Mouse (Mus musculus): Measurements from ENCODE around the gene Wdr66.

Wdr66 gene

GRCm38 (mm10) chr5:123368869-123369488, 117.1 kb downstream of the Wdr66 start:
- peak; percentile 58 for DNase-seq

DNA sequence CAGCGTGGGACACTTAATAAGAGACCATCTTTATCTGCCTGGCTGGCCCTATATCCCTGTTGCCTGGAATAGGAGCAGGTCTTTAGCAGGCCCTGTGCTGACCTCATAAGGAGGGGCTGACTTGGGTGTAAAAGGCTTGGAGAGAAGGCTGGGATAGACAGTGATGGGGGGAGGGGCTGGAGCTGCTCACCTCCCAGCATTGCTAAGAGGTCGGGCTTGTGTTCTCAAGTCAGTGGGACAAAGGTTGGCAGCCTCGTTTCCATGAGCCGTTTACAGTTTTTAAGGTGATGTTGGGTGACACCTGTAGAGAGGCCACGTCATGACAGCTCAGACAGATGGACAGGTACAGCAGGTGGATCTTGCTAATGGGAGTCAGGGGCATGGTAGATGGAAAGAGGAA, 118.1 kb downstream of the Wdr66 start:
- DNase-seq = peak; percentile 31

- no peak for DNase-seq
Measured at GRCm38 (mm10) chr5:123375262-123375661, 123.4 kb downstream of the Wdr66 start.

- DNase-seq = peak; percentile 26
Measured at GRCm38 (mm10) chr5:123375793-123376452, 124.0 kb downstream of the Wdr66 start.

DNA sequence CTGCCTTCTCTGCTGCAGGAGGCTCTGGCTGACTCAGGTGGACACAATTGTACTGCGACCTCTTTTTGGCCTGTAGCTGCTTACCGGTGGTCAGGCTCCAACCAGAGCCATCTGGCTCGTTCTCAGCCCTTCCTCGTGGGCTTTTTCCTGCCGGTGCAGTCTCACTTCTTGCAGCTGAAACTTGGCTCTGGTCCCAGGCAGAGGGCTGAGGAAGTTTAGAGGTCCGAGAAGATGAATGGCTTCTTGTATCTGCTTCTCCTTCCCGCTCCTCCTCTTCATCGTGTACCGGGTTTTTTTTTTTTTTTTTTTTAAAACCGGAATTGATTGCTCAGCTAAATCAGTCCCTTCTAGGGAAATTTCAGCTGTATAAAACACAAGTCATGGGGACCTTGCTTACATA, 124.7 kb downstream of the Wdr66 start:
- peak; percentile 76 for DNase-seq

Measured in kidney, adult 18-20 months (tissue).